ENCODE assay signal across 1 mouse cellular context in the genomic region with DNA sequence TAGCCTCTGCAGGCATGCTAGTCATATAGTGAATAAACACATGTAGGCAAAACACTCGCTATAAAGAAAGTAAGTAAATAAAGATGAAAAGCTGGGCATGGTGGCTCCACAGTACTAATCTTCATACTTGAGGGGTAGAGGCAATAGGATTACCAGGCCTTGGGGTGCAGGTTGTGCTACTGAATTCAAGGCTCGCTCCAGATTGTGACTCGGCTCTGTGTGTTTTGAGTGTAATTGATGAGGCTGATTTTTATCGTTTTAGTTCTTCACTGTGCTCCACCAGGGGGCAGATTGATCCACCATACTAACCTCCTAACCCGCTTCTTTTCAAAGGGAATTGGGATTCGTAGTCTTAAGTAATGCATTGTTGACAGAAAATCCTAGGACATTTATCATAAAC.
TF ChIP-seq lines count a peak whose summit lies in the region.

No protein-coding gene starts in this region.

TF ChIP-seq in MEL, 35 proteins besides CTCF, POLR2A, EP300 and RAD21 (continued from another document):
- TF ChIP-seq JUND (IDR thresholded peaks at IDR 0.05; ENCODE audit: low read depth, low read length): no peak; the same call in 1 of the 2 replicates
- TF ChIP-seq MAFK (IDR thresholded peaks at IDR 0.05; ENCODE audit: borderline replicate concordance, low read depth, low read length): peak; percentile 9; the same call in 1 of the 2 replicates
- TF ChIP-seq GABPA (IDR thresholded peaks at IDR 0.05; ENCODE audit: low read depth, low read length): no peak
- peak; percentile 54; the same call in 1 of the 2 replicates for TF ChIP-seq MAX (IDR thresholded peaks at IDR 0.05; ENCODE audit: low read length)
- TF ChIP-seq HCFC1 (IDR thresholded peaks at IDR 0.05; ENCODE audit: low read depth, low read length): peak; percentile 63; the same call in 1 of the 2 replicates
- peak; percentile 15; the same call in 1 of the 2 replicates for TF ChIP-seq NELFE (IDR thresholded peaks at IDR 0.05; ENCODE audit: low read depth, low read length)
- TF ChIP-seq RCOR1 (IDR thresholded peaks at IDR 0.05; ENCODE audit: low read depth, low read length): peak; percentile 30; the same call in 1 of the 2 replicates
- TF ChIP-seq UBTF (IDR thresholded peaks at IDR 0.05; ENCODE audit: borderline replicate concordance, insufficient read depth, low read depth, low read length): no peak
- TF ChIP-seq CHD2 (IDR thresholded peaks at IDR 0.05; ENCODE audit: low read length): no peak
- TF ChIP-seq GATA1 (IDR thresholded peaks at IDR 0.05; ENCODE audit: low read depth, low read length): peak; percentile 89
- TF ChIP-seq ZNF384 (IDR thresholded peaks at IDR 0.05; ENCODE audit: low read depth, low read length): 0 out of 2 replicates have a peak, but pooled peaks have one; percentile 38
- peak; percentile 33; the same call in 1 of the 2 replicates for TF ChIP-seq ETS1 (IDR thresholded peaks at IDR 0.05; ENCODE audit: low read depth, low read length)
- TF ChIP-seq CHD1 (IDR thresholded peaks at IDR 0.05; ENCODE audit: low read depth, low read length): 0 out of 2 replicates have a peak, but pooled peaks have one; percentile 58
- no peak for TF ChIP-seq POLR2AphosphoS2 (IDR thresholded peaks at IDR 0.05; ENCODE audit: low read length)
- peak; percentile 71; the same call in 1 of the 2 replicates for TF ChIP-seq MYC (IDR thresholded peaks at IDR 0.05; ENCODE audit: low read depth, low read length)
- no peak for TF ChIP-seq MYB (IDR thresholded peaks at IDR 0.05; ENCODE audit: low read depth, low read length)
- TF ChIP-seq TAL1 (IDR thresholded peaks at IDR 0.05; ENCODE audit: low read length): no peak
- no peak; the same call in 1 of the 2 replicates for TF ChIP-seq TCF12 (IDR thresholded peaks at IDR 0.05; ENCODE audit: low read depth, low read length)
